Mouse (Mus musculus) frontal cortex, postnatal 10 days (tissue): Measurements from ENCODE around the gene Defb36.

ENCODE experiments used
- DNase-seq, 2 experiments: peaks; one replicate each; pipeline ENCODE4 v3.0.0; 2022; ENCODE audit warnings: low spot score in 2 of 2, mixed read lengths in 1 of 2

Gene Defb36

DNA sequence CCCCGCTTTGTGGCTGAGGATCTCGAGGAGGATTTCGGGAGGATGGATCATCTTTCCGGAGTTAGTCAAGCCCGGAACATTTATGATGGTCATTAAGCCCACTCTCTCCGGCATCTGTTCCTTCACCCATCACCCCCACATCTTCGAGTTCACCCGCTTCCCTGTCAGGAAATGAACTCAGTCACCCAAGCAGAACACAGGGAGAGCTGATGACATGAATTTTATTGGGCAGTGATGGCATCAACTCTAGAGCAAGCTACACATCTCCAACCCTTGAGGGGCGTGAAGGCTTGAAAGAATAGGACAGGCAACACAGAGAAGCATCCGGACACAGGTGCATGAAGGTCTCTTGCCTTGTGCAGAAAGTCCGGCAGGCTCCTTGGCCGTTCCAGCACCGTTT lies 18.0 kb downstream of the Defb36 start:
- DNase-seq = no peak

DNA sequence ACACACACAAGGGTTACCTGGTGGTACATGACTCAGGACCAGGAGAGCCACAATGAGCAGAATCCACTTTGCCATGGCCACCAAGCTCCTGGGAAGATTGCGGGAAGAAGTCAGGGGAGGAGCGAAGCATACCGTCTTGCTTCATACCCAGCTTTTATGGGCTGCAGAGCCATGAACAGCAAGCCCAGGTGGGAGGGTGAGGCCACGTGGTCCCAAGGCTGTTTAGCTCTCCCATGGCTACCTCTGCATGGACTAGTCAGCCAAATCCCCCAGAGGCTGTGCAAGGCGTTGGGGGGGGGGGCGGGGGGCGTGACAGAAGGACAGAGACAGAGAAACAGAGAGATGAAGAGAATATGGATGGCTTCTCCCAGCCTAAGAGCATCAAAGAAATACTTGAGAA lies 18.8 kb downstream of the Defb36 start, which contains the start of gene Defb25:
Gene Defb25, minus strand, starts transcription at position 101 of the 400 bp plus-strand sequence.
- no peak for DNase-seq

DNA sequence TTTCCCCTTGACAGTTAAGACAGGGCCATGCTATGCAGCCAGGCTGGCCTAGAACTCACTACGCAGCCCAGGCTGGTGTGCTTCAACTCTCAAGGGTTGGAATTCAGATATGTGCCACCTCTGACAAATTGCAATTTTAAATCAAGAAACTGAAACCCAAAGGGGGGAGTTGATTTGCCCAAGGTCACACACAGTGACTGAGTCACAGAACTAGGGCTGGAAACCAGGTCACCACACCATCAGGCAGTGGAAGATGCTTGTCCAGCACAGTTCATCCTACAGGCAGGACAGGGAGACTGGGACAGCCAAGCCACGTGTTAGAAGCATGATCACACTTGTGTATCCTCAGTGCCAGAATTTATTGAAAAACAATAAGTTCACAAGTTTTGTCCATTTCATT lies 20.4 kb downstream of the Defb36 start:
- DNase-seq = no peak

DNA sequence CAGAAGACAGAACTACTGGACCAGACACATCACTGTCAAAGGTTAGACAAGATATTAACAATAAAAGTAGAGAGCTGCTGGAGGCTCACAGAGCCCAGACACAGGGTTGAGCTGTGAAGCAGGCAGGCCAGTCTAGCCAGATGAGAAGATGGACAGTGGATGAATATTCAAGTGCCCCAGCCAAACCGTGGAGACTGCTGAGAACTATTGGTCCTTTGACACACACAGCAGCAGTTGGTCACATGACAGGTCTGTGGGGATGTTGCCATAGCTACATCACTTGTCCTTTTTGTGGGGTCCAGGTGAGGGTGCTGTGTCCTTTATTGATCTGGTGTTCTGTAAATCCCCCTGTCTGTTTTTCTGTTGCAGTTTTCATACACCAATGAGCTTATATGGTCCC lies 21.1 kb downstream of the Defb36 start:
- DNase-seq = no peak

DNA sequence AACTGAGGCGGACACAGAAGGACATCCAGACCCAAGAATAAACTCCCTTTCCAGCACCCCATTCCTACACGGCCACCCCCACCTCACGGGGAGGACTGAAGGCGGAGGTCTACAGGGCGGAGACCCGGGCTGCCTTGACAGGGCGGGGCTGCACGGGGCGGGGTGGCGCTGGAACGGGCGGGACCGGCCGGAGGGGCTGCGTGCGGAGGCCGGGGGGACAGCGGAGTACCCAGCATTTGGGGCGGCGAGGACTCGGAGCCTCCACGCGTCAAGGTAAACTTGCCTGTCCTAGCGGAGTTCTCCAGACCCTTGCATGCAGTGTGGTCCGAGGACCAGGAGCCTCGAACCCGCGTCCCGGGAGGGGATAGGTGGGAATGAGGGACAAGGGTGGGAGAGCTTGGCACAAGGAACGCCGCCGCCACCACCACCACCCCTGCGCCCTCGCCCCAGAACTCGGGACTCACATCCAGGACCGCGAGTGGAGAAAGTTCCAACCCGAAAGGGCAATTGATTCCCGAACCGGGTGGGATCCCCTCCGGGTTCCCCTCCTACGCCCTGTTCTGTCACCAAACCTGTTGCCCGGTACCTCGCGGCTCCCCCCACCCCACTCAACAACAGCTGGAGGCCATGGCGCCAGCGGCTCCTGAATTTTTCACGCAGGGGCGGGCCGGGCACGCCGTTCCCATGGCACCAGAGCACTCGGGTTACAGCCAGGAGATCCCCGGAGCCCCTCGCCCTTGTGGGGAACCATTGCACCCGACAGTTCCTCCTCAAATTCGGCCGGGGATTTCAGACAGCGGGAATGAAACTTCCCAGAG lies 22.9 kb downstream of the Defb36 start, which contains the start of gene Rem1:
Gene Rem1, plus strand, starts transcription at position 178 of the 818 bp plus-strand sequence.
- no peak for DNase-seq

DNA sequence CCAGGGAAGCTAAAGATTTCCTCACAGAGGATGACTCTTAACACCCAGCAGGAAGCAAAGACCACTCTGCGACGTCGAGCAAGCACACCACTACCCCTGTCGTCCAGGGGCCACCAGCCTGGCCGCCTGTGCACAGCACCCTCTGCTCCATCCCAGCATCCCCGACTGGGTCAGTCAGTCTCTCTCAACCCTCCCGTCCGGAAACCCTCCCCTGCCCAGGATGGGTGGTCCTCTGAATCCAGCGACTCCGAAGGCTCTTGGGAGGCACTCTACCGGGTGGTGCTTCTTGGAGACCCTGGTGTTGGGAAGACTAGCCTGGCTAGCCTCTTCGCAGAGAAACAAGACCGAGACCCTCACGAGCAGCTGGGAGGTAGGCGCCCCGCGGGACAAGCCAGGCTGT lies 23.9 kb downstream of the Defb36 start:
- DNase-seq = no peak

DNA sequence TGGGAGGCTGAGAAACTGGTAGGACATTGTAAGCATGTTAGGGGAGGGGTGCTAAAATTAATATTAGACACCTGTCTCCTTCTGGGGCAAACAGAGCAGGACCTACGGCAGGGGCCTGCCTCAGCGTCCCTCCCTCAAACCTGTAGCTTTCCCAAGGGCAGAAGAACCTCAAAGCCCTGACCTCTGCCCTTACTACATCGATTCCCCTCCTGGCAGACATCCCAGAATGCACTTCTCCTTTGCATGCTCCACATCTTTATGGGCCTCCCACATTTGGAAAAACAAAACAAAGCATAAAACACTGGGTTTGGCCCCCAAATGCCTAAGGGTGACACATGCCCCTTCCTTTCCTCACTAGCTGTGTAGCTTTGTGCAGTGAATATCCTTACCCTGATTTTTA lies 25.1 kb downstream of the Defb36 start:
- no peak for DNase-seq

DNA sequence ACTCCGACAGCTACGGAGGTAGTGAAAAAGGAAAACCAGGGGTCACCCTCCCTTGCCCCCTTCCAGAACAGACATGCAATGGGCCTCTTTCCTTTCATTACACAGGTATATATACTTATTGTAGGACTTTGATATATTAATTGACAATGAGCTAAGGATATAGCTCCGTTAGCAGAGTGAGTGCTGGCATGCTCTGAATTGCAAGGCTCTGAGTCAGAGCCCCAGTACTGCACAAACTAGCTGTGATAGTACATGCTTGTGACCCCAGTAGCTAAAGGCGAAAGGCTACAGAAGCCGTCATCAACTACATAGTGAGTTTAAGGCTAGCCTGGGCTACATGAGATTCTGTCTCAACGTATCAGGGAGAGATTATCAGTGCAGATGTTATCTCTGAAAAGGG lies 25.8 kb downstream of the Defb36 start:
- DNase-seq = no peak

DNA sequence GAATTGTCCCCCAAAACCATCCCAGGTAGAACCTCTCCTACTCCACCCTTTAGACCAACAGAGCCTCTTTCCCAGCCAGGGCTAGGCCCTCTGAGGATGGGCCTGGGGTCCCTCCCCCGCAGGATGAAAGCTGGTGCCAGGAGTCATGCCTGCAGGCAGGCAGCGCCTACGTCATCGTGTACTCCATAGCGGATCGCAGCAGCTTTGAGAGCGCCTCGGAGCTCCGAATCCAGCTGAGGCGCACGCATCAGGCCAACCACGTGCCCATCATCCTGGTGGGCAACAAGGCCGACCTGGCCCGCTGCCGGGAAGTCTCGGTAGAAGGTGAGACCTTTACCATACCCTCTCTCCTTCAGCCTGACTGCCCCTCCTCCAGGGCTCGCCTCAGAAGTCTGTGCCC lies 29.2 kb downstream of the Defb36 start:
- DNase-seq = no peak

DNA sequence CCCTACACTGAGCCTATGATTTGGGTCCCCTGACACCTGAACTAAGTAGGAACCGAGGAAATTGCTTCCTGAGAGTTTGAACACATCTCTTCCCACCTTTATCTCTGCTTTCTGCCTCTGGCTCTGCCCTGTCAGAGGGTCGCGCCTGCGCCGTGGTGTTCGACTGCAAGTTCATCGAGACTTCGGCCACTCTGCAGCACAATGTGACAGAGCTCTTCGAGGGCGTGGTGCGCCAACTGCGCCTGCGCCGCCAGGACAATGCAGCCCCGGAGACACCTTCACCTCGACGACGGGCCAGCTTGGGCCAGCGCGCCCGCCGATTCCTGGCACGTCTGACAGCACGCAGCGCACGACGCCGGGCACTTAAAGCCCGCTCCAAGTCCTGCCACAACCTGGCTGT lies 30.2 kb downstream of the Defb36 start:
- no peak for DNase-seq

DNA sequence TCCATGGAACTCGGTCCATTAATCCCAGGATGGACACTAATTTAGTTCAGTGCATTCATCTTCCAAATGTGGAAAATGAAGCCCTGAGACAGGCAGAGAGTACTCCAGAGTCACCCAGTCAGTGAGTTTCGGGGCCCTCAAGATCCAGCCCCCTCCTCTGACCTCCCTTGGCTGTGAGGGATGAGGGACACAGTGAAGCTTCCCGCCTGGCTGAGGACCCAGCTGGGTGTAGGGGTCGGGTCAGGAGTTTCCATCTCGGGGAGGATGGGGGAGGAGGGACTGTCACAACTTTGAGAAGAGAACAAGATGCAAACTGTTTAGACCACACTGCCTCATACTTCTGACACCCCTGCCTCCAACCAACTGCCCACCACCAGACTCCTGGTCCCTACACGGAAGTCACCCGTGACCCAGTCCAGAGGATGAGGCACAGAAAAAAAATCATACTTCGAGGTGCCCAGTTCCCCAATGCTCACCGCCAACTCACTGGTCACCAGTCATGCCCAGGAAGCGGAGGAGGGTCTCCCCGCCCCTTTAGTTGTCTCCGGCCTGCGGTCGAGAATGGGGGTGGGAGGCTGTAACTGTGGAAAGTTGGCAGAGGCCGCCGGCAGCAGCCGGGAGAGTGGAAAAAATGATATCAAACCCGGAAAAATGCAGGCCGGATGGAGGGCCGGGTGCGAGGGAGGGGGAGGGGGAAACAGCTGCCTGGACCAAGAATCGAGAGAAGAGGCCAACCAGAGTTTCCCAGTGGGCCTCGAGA lies 32.3 kb downstream of the Defb36 start:
- DNase-seq = no peak

DNA sequence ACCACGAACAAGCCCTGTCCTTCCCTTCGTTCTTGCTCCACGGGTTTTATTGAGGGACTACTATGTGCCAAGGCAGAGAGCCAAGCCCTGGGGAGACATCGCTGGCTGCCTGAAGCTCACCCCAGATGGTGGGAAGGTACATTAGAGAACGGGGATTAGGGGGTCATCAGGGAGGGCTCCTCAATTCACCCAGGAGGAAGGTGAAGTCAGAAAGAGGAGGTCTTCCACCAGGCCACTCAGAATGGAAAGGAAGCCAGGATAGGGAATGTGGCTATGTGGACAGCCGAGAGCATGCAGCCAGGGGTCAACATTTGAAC lies 32.8 kb downstream of the Defb36 start:
- DNase-seq = no peak

DNA sequence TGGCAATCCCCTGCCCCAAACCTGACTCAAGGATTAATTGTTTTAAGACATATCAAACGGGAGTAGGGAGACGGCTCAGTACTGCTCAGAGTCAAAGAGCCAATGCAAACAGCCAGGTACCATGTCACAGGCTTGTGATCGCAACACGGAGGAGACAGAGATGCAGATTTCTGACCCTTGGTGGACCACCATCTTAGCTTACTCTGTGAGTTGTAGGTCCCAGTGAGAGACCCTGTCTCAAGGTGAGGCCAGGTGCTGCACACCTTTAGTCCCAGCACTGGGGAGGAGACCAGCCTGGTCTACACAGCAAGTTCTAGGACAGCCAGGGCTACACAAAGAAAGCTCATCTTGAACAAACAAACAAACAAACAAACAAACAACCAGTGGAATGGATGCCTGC lies 33.3 kb downstream of the Defb36 start:
- DNase-seq = no peak

DNA sequence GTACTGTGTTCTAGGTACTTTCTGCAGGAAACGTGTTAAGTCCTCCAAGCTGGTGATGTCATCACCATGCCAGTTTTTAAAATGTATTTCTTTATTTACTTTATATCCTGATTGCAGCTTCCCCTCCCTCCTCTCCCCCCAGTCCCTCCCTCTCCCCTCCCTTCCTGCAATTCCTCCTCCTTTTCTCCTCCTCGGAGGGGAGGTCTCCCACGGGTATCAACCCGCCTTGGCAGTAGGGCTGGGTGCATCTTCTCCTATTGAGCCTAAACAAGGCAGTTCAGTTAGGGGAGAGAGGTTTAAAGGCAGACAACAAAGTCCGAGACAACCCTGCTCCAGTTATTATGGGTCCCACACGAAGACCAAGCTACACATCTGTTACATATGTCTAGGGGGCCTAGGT lies 34.7 kb downstream of the Defb36 start:
- no peak for DNase-seq

DNA sequence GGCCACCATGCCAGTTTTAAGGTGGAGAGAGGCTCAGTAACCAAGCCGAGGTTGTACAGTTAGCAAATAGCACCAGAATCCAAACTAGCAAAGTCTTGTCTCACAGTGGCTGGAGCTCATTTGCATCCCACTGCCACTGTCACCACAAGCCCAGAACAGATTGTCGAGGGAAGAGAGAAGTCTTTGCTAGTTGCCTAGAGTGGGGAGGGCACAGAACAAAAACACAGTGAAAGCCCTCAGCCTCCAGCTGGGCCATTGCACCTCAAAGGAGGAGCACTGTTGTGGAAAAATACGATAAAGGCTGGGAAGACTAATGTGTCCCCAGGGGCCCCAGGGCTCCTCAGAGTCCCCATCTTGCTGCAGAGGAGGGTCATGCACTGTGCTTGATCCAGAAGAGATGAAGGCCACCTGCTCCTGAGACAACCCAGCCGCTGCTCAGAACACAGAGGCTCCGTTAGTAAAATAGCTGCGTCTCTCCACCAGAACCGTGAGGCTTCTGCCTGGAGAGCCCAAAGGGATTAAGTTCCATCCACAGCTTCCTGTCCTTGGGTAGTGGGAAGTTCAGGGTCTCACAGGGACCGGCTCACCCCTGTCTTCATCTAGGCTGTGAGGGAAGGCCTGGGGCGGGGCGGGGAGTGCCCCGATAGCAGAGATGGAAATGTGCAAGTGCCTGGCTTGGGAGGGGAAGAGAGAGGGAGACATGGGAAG lies 35.4 kb downstream of the Defb36 start:
- DNase-seq = no peak

DNA sequence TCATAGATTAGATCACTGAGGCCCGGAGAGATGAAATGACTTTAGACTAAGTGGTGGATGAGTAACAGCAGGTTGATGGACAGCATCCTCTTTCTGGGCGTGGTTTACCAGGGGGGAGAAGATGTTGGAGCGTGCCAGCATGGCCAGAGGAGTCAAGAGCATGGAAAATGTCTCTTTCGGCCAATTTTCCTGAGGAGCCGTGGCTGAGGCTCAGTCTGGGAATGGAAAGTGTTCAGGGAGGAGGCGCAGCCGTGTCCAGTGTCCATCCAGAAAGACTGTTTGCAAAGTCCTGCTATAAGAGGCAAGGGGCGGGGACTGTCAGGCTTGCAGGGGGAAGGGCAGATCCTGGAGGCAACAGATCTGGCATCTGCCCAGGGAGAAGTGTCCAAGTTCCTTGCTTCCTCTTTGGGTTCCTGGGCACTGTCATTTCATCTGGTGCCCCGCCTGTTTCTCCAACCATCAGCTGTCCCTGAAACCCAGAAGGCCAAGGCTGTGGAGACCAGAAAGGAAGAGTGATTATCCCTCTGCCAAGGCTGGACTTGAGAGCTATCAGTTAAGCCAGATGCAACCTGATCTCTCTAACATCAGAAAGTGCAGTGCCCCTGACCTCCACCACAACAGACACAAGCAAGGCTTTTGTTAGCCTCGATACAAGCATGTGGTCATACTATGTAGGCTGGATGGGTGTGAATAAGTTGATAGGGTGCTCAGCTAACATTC lies 48.9 kb downstream of the Defb36 start:
- no peak for DNase-seq

DNA sequence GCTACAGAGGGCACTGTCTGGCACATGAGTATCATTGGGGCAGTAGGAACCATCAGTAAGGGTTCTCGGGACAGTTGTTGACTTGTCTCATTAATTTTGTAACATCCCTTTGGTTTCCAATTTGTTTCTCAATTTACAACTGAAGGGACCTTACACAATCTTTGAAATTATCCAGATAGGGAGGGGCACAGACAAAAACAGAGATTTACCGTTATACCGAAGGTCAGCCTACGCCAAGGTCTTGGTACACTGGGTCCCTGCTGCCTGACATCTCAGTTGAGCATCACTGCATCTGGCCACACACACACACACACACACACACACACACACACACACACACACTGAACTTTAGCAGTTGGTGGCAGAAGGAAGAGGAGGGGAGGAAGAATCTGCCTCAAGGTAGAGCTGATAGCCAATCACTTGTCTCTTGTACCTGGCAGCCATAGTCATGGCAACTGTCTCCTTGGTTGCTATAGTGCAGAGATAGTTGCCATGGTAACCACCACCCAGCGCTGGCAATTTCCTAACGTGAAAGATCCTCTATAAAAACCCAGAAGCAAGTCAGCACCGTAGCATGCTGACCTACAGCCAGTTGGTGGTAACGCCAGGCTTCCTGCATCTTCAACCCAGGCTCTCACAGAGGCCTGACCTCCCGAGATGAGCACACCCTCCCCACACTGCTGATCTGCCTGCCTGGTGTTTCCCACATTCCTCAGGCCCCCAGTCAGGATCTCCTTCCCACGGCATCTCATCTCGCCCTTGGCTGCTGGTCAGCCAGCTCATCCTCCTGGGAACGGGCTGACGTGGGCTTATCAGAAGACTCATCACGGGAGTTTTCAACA lies 50.0 kb downstream of the Defb36 start:
- DNase-seq = peak; percentile 65 to 81

DNA sequence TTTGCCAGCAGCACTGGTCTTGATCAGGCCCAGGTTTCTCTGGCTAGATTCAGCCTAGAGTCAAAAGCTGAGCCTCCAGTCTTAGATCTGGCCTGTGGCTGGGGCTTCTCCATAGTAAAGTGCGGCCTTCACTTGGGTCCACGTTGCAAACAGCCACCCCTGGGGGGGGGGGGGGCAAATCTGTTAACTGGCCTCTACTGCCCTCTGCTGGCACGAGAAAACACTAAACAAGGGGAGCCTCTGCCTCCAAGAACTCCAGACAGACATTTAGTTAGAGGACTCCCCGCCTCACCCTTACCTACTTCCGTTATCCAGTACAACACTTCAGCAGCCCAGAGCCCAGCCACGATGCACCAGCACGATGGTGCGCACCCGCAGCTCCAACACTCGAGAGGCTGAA lies 53.3 kb downstream of the Defb36 start:
- no peak for DNase-seq

DNA sequence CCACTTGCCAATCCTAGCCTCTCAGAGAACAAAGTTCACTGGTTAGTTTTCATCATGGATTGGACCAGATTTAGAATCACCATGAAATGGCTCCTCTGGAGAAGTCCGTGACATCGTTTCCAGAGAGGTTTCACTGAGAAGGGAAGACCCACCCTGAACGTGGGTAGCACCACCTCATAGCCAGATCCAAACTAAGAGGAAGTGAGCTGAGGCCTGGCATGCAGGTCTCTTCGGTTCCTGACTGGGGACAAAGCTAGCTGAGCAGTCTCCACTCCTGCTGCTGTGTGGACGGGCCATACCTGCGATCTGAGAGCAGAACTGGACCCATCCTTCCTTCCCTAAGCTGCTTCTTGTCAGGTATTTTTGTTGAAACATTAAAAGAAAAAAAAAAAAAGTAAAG lies 57.0 kb downstream of the Defb36 start:
- no peak for DNase-seq
